Mouse (Mus musculus) cerebellum, adult 8-10 months (tissue): ENCODE measurements around the gene Sh3bgrl2.

Experiments used
- DNase-seq: peaks from one replicate; pipeline ENCODE4 v3.0.0; 2022

The Sh3bgrl2 gene

GRCm38 (mm10) chr9:83562889-83563288 lies 14.8 kb downstream of the Sh3bgrl2 start:
- no peak for DNase-seq

DNA sequence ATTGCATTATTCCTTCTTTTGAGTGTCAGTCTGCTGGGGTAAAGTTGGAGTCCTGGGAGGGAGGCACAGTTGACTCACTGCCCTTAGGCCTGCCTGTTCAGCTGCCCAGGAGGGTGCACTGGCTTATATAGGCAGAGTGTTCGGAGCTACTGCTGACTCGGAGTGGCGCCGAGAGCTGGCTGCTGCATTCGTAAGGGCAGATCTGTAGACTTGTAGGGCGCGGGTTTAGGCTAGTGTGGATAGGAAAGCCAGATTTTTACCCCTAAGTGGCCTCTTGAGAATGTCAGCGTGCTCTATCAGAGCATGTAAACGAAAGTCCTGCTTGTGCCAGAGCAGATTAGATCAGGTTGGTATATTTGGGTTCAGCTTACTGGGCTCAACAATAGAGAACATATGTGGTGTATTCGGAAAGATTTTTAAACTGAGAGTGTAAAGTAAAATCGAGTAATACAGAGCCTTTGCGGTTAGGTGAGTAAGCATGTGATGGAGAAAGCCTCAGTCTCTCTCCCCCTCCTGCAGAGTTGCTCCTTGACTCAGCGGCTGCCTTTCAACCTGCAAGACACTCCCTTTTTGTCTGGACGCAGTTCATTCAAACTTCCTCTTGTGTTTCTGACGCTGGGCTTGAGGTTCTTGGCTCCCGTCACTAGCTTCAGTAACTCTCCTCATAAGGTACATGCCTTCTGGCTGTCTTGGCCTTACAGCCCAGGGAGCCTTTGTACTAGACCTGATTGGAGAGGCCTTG lies 15.9 kb downstream of the Sh3bgrl2 start:
- DNase-seq: no peak

DNA sequence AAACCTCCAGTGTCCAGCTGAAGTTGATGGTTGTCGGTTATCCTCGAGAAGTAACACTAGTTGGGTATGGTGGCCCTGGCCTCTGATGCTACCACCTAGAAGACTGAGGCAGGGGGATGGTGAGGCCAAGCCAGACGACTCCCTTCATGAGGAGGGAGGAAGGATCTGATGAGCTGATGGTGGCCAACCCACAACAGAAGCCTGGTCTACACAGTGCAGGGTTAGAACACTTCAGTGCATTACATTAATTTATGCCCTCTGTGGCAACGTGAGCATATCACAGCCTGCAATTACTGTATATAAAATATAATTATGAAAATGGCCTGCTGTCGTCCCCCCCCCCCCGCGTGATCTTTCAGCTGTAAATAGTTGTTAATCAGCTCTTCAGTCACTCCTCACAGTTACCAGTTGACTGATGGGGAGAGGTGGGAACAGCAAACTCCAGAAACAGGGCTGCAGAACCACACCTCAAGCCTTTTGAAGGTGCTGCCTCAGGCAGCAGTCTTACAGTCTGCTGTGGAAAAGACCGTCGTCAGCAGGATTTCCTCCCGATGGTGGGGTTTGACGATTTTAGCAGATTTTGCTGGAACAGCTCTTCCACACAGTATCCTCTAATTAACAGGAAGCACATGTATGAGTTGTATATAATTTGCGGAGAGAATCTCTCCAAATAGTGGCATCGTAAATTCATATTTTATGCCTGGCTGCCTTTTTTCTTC lies 17.0 kb downstream of the Sh3bgrl2 start:
- DNase-seq: no peak

GRCm38 (mm10) chr9:83566141-83566540 lies 18.0 kb downstream of the Sh3bgrl2 start:
- no peak for DNase-seq

GRCm38 (mm10) chr9:83568125-83568524 lies 20.0 kb downstream of the Sh3bgrl2 start:
- DNase-seq: no peak

DNA sequence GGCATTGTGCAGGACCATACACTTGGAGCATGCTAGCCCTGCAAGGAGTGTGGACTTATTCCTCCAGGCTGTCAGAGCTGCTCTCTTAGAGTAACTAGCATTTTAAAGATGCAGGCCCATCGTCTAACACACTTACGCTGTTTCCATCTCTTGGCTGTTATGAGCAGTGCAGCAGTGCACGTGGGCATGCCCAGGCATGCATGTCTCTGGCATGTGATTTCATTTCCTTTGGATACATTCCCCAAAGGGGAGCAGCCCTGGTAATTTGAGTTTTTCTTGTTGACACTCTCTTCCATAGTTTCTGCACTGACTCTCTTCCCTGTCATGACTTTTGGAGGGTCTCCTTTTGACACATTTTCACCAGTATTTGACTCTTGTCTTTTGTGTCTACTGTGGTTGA lies 20.8 kb downstream of the Sh3bgrl2 start:
- no peak for DNase-seq

- no peak for DNase-seq
Observed at GRCm38 (mm10) chr9:83569898-83570297, 21.8 kb downstream of the Sh3bgrl2 start.

GRCm38 (mm10) chr9:83571315-83571714 lies 23.2 kb downstream of the Sh3bgrl2 start:
- DNase-seq: no peak

DNA sequence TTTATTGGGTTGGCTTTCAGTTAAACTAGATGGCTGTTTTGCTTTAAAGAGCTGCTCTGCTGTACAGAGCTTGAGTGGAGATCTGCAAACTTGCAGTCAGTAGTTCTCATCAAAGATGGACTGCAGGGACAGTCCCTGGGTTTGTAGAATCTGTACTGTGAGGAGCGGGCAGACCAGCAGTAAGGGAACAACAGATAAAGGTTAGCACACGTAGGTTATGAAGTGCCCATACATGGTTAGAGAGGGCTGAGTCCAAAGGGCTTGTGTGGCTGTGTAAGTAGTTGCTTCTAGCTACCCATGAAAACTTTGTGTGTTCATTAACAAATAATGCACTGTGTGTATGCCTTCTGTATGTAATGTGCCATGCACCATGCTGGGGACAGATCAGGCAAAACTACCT lies 24.2 kb downstream of the Sh3bgrl2 start:
- DNase-seq: no peak

DNA sequence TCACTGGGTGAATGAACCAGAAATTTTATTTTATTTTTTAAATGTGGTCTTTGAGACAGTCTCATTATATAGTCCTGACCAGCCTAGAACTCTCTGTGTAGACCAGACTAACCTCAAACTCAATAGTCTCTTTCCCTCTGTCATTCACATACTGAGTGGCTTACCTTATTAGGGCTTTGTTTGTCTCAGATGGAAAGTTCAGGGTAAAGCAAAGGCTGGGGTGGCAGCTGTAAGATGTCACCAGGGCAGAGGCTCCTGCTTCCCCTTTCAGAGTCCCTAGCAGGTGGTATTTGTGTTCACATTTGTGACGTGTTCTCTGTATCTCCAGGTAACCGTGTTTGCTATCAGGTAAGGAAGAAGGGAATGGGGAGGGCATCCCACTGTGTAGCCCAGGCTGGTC lies 24.7 kb downstream of the Sh3bgrl2 start:
- no peak for DNase-seq

- no peak for DNase-seq
Observed at GRCm38 (mm10) chr9:83573588-83573987, 25.5 kb downstream of the Sh3bgrl2 start.

DNA sequence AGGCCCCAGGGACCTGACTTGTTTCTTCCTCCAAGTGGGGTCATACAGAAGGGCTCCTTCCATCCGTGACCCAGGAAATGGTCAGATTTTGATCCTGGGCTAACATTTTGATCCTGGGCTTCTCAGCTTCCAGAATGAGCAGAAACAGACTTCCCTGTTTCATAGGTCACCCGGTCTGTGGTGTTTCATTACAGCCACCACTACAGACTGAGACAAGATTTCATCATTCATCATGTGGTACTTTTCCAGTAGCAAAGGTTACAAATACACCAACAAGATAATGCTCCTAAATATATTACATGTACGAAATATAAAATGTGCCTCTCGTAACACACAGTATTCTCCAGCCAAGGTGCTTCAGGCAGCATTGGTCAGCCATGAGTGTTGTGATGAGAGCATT lies 27.3 kb downstream of the Sh3bgrl2 start:
- DNase-seq: no peak

DNA sequence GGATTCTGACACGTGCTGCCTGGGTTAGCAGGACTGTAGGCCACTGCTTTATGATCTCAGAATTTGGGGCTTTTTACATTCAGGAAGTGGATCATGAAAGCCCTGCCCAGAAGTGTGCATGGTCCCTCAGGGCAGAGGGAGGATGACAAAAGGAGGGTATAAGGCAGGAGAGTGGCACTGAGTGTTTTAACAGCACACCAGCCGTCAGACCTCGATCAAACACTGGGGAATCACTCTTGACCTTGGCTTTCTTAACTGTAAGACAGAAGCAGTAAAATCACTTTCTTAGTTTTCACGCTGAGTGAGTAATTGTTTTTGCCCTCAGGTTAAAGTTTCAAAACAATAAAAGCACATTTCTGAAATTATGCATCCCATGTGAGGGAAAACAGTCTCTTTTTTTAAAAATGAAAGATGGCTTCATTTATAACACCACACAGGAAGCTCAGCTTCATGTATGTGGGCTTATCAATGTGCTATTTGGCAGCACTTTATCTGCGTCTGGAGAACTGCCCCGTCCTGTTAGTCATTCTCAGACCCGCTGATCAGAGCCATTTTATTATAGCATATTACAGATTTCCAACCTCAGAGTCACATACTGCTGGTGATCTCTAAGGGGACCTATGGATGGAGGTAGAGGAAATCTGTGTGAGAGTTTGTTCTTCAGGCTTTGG lies 28.0 kb downstream of the Sh3bgrl2 start:
- no peak for DNase-seq

DNA sequence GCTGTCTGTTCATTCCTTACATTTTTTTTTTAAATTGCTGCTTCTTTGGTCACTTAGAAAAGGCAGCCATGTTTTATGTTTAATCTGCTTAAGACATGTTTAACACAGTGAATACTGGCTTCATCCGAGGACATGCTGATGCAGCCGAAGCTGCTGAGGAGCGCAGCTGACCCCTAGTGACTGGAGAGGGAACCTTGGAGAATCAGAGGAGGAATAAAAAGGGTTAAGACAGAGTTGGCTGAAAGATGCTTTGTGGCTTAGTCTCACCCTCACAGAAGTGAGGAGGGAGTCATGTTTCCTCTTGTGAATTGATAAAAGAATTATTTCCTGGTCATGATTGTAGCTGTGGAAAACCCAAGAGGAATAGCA lies 28.5 kb downstream of the Sh3bgrl2 start:
- peak; percentile 23 for DNase-seq

DNA sequence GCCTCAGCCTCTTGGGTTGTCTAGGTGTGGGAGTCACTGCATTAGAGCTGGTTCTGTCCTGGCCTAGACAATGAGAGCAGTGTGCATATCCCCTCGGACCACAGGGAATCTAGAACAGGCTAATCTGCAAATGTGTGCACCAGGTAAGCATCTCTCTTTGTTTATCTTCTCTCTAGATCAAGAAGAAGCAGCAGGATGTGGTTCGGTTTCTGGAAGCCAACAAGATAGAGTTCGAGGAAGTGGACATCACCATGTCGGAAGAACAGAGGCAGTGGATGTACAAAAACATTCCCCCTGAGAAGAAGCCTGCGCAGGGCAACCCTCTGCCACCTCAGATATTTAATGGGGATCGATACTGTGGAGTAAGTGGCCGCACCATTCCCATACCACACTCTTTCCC lies 29.1 kb downstream of the Sh3bgrl2 start:
- no peak for DNase-seq

- DNase-seq: no peak
Observed at GRCm38 (mm10) chr9:83579049-83579448, 30.9 kb downstream of the Sh3bgrl2 start.

- no peak for DNase-seq
Observed at GRCm38 (mm10) chr9:83582748-83583147, 34.6 kb downstream of the Sh3bgrl2 start.

GRCm38 (mm10) chr9:83586316-83587050 lies 38.4 kb downstream of the Sh3bgrl2 start:
- no peak for DNase-seq

- DNase-seq: no peak
Observed at GRCm38 (mm10) chr9:83587116-83587515, 39.0 kb downstream of the Sh3bgrl2 start.

- DNase-seq: no peak
Observed at GRCm38 (mm10) chr9:83589063-83589462, 40.9 kb downstream of the Sh3bgrl2 start.

GRCm38 (mm10) chr9:83589680-83590467 lies 41.7 kb downstream of the Sh3bgrl2 start:
- no peak for DNase-seq

- no peak for DNase-seq
Observed at GRCm38 (mm10) chr9:83591848-83592456, 43.8 kb downstream of the Sh3bgrl2 start.
